Mouse (Mus musculus) CD4-positive, CD25-positive, alpha-beta regulatory T cell, adult 2 months (primary cell): ENCODE data around the gene Sgo2a.
"Not testable (repeated sequence)": the region's sequence is repeated elsewhere in the genome, so short reads cannot be mapped to it uniquely, and the experiment has no call there.

Source experiments
- DNase-seq: peaks from one replicate; pipeline ENCODE4 v3.0.0-alpha.2; 2012; ENCODE audit warnings: low read depth, low spot score

Sgo2a gene

GRCm38 (mm10) chr1:58030156-58030871, 34.5 kb downstream of the Sgo2a start:
- DNase-seq: no peak

DNA sequence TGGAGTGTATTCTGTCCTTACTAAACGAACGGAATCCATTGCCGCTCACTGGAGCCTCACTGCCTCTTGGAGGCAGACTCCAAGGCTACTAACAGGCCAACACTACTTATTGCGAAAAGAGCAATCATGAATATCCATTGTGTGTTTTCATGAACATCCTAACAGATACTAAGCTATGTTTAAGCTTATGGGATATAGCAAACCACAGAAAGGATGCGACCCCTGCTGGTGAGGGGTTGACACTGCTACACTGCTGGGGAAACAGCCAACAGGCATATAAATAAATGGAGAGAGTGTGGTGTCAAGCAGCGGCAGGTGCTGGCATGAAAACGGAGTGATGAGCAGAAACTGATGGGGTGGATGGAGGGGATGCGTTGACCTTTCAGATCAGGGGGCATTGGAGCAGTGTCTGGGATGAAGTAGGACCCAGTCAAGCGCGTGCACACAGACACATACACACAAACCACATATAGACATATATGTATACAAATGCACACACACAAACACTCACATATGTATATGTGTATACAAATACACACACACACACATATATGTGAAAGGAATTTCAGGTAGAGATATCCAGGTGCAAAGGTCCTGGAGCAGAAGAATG, 35.5 kb downstream of the Sgo2a start:
- peak; percentile 74 for DNase-seq

DNA sequence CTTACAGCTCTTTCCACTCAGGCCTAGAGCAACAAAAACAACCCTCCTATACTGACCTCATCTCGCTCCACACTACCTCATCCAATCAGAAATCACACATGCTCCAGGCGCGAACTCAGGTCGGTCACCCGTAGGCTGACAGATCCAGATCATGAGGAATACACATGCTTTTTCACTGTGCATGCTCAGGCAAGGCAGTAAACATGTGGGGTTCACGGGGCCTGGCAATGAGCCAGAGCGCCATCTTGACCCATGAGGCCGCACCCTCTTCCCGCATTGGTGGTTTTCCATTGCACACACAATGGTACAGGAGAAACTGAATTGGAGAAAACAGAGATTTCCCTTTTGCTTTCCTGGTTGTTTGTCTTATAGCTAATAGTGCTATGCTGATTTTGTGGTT, 41.5 kb downstream of the Sgo2a start:
- not testable (repeated sequence) for DNase-seq

DNA sequence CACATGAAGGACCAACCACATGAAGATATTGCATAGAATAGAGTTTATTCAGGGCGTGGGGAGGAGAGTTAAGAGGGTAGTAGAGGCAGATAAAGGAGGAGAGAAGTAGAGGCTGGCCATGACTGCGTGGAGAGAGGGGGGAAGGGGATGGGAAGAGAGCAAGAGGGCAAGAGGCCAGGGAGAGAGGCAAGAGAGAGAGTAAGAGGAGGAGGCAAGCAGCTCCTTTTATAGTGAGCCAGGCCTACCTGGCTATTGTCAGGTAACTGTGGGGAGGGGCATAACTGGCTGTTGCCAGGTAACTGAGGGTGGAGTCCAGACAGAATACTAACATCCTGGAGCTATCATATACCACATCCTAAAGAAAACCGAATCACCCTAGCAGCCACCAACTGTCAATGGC, 49.3 kb downstream of the Sgo2a start:
- DNase-seq: no peak

GRCm38 (mm10) chr1:58045546-58045945, 49.8 kb downstream of the Sgo2a start:
- no peak for DNase-seq

- DNase-seq: no peak
These were observed 51.0 kb downstream of the Sgo2a start for GRCm38 (mm10) chr1:58046721-58047290.

DNA sequence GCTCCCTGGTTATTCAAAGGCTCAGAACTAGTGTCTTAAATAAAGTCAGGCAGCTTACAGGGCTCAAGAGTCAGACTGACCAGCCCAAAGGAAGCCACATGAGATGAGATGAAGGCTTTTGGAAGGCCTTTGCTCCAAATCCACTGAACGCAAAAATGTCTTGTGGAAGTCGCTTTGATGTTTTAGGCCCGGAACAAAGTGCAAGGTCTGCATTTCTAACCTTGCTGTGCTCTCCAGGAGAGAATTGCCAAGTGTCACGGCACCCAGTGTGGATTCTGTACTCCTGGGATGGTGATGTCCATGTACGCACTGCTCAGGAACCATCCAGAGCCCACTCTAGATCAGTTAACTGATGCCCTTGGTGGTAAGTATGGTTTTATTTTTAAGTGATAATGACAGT, 53.4 kb downstream of the Sgo2a start:
- no peak for DNase-seq

GRCm38 (mm10) chr1:58055598-58055997, 59.8 kb downstream of the Sgo2a start:
- DNase-seq: no peak

- DNase-seq: no peak
These were observed 60.5 kb downstream of the Sgo2a start for GRCm38 (mm10) chr1:58056074-58056807.

DNA sequence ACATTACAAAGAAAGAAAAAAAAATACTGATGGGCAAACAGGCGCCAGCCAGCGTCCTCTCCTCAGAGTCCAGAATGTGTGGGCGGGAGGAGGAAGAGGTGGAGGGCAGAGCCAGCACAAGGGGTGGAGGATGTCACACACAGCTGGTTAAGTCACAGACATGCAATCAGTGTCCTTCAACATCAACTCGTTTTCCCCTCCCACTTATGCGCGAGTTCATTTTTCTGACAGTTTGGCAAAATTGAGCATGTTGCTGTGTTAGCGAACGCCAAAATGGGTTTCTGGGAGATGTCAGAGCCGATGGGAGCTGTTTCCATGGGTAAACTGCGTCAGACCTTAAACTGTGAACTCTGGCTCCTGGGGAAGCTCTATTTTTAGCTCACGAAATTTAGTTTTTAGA, 61.2 kb downstream of the Sgo2a start:
- DNase-seq: no peak

DNA sequence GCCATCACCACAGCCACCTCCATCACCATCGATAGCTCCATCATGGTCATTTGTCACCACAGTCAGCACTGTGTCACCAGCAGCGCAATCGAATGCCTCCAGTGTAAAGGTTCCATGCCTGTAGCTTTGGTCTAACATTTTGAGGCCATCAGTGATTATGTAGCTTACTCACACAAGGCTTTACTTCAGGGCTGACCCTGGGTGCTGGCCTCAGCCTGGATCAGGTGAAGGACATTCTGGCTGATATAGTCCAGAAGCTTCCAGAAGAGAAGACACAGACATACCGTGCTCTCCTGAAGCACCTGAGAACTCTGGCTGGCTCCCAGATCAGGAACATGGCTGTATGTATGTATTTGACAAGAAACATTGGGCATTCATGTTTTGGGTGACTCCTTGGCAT, 63.1 kb downstream of the Sgo2a start:
- no peak for DNase-seq

- DNase-seq: no peak
These were observed 66.4 kb downstream of the Sgo2a start for GRCm38 (mm10) chr1:58062131-58062530.

- no peak for DNase-seq
These were observed 69.4 kb downstream of the Sgo2a start for GRCm38 (mm10) chr1:58065151-58065550.

GRCm38 (mm10) chr1:58065606-58066005, 69.8 kb downstream of the Sgo2a start:
- DNase-seq: no peak

GRCm38 (mm10) chr1:58069181-58069580, 73.4 kb downstream of the Sgo2a start:
- no peak for DNase-seq

DNA sequence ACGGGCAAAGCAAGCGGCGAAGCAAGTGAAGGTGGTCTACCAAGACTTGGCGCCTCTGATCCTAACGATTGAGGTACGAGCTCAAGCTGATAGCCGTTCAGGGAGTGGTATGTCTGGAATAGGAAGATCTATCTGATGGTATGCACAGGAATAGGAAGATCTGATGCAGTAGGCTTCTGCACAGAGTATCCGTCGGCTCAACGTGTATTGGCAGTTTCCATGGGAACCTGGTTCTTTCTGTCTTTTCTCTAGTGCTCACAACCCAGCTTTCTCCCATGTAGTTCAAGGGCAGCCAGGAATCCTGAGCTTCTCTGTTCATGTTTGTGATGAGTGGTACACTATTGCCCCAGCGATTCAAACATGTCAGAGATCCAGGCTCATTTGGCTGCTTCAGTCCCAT, 74.3 kb downstream of the Sgo2a start:
- DNase-seq: no peak

GRCm38 (mm10) chr1:58071006-58071405, 75.2 kb downstream of the Sgo2a start:
- no peak for DNase-seq

DNA sequence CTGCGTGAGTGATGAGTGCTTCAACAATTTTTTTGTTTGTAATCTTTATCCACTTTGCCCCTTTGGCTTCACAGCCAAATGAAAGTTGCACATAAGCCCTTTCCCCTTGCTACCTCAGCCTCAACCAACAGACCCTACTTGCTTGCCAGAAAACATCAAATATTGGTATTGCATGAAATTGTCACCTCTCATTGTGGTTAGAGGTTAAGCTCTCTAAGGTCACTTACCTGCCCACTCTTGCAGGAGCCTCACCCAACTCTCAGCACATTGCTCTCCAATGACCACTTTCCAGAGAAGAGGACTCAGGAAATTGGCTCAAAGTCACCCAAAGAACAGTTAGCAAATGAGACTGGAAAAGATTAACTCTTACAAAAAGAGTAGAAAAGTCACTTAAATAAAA, 75.7 kb downstream of the Sgo2a start:
- no peak for DNase-seq

DNA sequence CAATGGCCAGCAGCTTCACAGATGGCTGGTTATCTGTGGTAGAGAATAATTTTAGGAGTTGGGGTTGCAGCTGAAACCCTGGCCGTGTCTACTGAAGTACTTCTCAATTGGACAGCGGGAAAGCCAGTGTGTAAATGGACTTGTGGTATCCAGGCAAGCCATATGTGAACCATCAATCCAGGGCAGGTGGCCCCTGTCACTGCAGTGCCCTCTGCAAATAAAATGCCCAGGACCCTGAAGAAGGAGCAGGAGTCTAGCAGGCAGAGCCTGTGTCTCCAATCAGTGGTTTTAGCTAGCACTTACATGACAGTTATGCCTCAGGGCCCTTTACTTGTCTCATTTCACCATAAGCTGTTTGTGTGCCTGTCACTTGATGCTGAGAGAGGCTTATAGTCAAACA, 76.6 kb downstream of the Sgo2a start:
- DNase-seq: no peak

DNA sequence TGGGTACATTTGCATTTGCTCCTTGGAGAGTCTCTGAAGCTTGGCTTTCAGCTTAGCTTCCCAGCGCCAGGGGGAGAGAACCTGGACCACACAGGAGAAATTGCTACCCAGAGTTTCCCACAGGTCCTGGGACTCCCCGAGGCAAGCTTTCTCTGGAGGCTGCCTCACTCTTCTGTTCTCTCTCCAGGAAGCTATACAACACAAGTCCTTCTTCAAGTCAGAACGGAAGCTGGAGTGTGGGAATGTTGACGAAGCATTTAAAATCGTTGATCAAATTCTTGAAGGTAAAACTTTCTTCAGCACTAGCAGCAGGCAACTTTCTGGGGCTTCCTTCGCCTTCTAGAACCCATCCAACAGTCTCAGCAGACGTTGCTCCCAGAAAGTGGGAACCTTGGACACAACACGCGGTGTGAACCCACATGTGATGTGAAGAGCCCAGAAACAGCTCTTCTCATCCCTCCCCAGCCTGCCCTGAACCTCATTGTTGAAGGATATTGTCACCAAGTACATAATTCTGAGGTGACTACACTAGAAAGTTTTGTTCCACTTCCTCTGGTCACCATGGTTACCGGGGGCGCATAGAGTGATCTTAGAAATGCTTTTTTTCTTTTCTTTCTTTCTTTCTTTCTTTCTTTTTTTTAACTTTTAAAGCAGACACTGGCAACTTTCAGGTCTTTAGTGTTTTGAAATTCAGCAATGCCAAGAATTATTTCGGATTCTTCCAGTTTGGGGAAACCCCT, 77.4 kb downstream of the Sgo2a start:
- DNase-seq: peak; percentile 7

GRCm38 (mm10) chr1:58074266-58074665, 78.5 kb downstream of the Sgo2a start:
- no peak for DNase-seq
